Mouse (Mus musculus) limb, embryonic 14.5 days (tissue): ENCODE data around the gene Cdc40. TPM values are rescaled to one million over a fixed set of nuclear protein-coding genes. Genes with fewer than 3 reads are reported as not detected.

Experiments
- ATAC-seq: fragments of 200-750 bp; cut with Nextera tagmentation; 2 replicates; pipeline ENCODE4 v1.8.0; 2017; ENCODE audit warnings: low read depth, moderate number of reproducible peaks, moderate TSS enrichment; ENCODE audit not compliant: low FRiP score
- DNase-seq: peaks from one replicate; pipeline ENCODE4 v3.0.0-alpha.2; 2015; ENCODE audit warnings: low spot score
- H3K27ac ChIP-seq: fragments of 300-500 bp; sonication (generic); replicated peaks from 2 replicates; pipeline ENCODE4 v1.5.1; 2014; ENCODE audit warnings: low read depth, mild to moderate bottlenecking, low read length, moderate library complexity, mixed read lengths
- H3K27me3 ChIP-seq: fragments of 300-500 bp; sonication (generic); 2 replicates; pipeline ENCODE4 v1.6.1; 2014; ENCODE audit warnings: low read length, mixed read lengths; ENCODE audit not compliant: control insufficient read depth, insufficient read depth
- H3K36me3 ChIP-seq: fragments of 300-500 bp; sonication (generic); 2 replicates; pipeline ENCODE4 v1.6.1; 2014; ENCODE audit warnings: mild to moderate bottlenecking, low read length, moderate library complexity, mixed read lengths; ENCODE audit not compliant: control insufficient read depth, insufficient read depth
- H3K4me1 ChIP-seq: fragments of 300-500 bp; sonication (generic); 2 replicates; pipeline ENCODE4 v1.6.1; 2014; ENCODE audit warnings: antibody characterized with exemption, low read length, mixed read lengths; ENCODE audit not compliant: control insufficient read depth, insufficient read depth
- H3K4me2 ChIP-seq: fragments of 300-500 bp; sonication (generic); replicated peaks from 2 replicates; pipeline ENCODE4 v1.6.1; 2014; ENCODE audit warnings: low read depth, mild to moderate bottlenecking, low read length, moderate library complexity; ENCODE audit not compliant: severe bottlenecking
- H3K4me3 ChIP-seq: fragments of 300-500 bp; sonication (generic); replicated peaks from 2 replicates; pipeline ENCODE4 v1.5.1; 2014; ENCODE audit warnings: low read length
- H3K9ac ChIP-seq: fragments of 300-500 bp; sonication (generic); 2 replicates; pipeline ENCODE4 v1.6.1; 2014; ENCODE audit warnings: mild to moderate bottlenecking, low read depth, low read length, moderate library complexity; ENCODE audit not compliant: severe bottlenecking
- H3K9me3 ChIP-seq: fragments of 300-500 bp; sonication (generic); 2 replicates; pipeline ENCODE4 v1.6.1; 2016; ENCODE audit warnings: low read length; ENCODE audit not compliant: control insufficient read depth
- POLR2A ChIP-seq: fragments of 200-500 bp; IDR thresholded peaks from 2 replicates; pipeline ENCODE4 v1.8.0; 2012; ENCODE audit warnings: inconsistent platforms, mild to moderate bottlenecking, moderate library complexity, borderline replicate concordance; ENCODE audit not compliant: insufficient read depth, insufficient read length; ENCODE audit errors: extremely low read depth
- WGBS: fragments of 180-500 bp; shearing (Covaris S2); extraction: QIAGEN DNeasy Blood & Tissue Kit; methylation state at CpG from one replicate; pipeline ENCODE4 v1.1.7; 2014; 5-methylcytosine and 5-hydroxymethylcytosine counted together
- polyA plus RNA-seq, 2 experiments: library from polyadenylated mRNA; depleted of rRNA in 1 of 2; stranded (reverse) in 1 of 2; unstranded in 1 of 2; fragments of >200 nt; fragmentation: Nextera tagmentation in 1 of 2; extraction: Ambion mirVana in 1 of 2; gene quantifications; 2 replicates each; pipeline versions ENCODE4 v1.2.1 to v1.2.3; 2012 to 2014

Gene Cdc40
- polyA plus RNA-seq, 2 experiments, result 24.0 to 26.7 TPM

- no peak overlapping the region for H3K4me2 ChIP-seq
- no peak for DNase-seq
- no peaks in the 10 kb centered on the region for H3K4me1 ChIP-seq
- no peak overlapping the region for H3K4me3 ChIP-seq
- ATAC-seq, result no peak
- H3K27me3 ChIP-seq, result no peaks in the 10 kb centered on the region
- H3K9me3 ChIP-seq, result no peaks in the 10 kb centered on the region
- TF ChIP-seq POLR2A, result no peak
- H3K27ac ChIP-seq, result no peak overlapping the region
- H3K36me3 ChIP-seq, result no peaks in the 10 kb centered on the region
- no peak overlapping the region for H3K9ac ChIP-seq
- 68% methylated on average over 4 of the region's 4 CpGs for WGBS
Measured at GRCm38 (mm10) chr10:40889146-40889545, 6.0 kb upstream of the Cdc40 start.

GRCm38 (mm10) chr10:40887316-40887715 is 4.2 kb upstream of the Cdc40 start:
- Histone ChIP-seq H3K9me3 (no peaks in the 10 kb centered on the region), H3K27ac (no peak overlapping the region), H3K9ac (no peak overlapping the region), H3K36me3 (no peaks in the 10 kb centered on the region), H3K4me2 (no peak overlapping the region), H3K4me1 (no peaks in the 10 kb centered on the region), H3K27me3 (no peaks in the 10 kb centered on the region), H3K4me3 (no peak overlapping the region)
- DNase-seq, result no peak
- no peak for ATAC-seq
- 87% methylated on average over 2 of the region's 2 CpGs for WGBS
- TF ChIP-seq POLR2A, result no peak

- no peaks in the 10 kb centered on the region for H3K36me3 ChIP-seq
- DNase-seq (no peak), ATAC-seq (no peak)
- H3K4me2 ChIP-seq, result no peak overlapping the region
- no peaks in the 10 kb centered on the region for H3K9me3 ChIP-seq
- TF ChIP-seq POLR2A, result no peak
- 61% methylated on average over 7 of the region's 7 CpGs for WGBS
- no peak overlapping the region for H3K9ac ChIP-seq
- H3K4me3 ChIP-seq, result no peak overlapping the region
- H3K27me3 ChIP-seq, result no peaks in the 10 kb centered on the region
- H3K4me1 ChIP-seq, result peaks cover 3% of the 10 kb centered on the region; the same call in 1 of the 2 replicates
- H3K27ac ChIP-seq, result no peak overlapping the region
Measured at GRCm38 (mm10) chr10:40885432-40885831, 2.3 kb upstream of the Cdc40 start.

- 0% methylated on average over 33 of the region's 40 CpGs for WGBS
- Histone ChIP-seq H3K9me3 (no peaks in the 10 kb centered on the region), H3K27me3 (no peaks in the 10 kb centered on the region), H3K4me1 (peaks cover 3% of the 10 kb centered on the region; the same call in 1 of the 2 replicates), H3K4me2 (peak overlapping the region; percentile 89), H3K27ac (peak overlapping the region; percentile 92), H3K9ac (peak overlapping the region; percentile 81), H3K4me3 (peak overlapping the region; percentile 81), H3K36me3 (no peaks in the 10 kb centered on the region; the same call in 1 of the 2 replicates)
- no peak for TF ChIP-seq POLR2A
- ATAC-seq, result no peak
- DNase-seq, result peak; percentile 34
Measured at GRCm38 (mm10) chr10:40884279-40884806, 1.2 kb upstream of the Cdc40 start.

- no peaks in the 10 kb centered on the region; the same call in 1 of the 2 replicates for H3K36me3 ChIP-seq
- H3K9me3 ChIP-seq, result no peaks in the 10 kb centered on the region
- H3K4me2 ChIP-seq, result peak overlapping the region; percentile 89
- ATAC-seq (peak; percentile 88), DNase-seq (peak; percentile 77)
- WGBS, result under 1% methylated on average over 57 of the region's 87 CpGs
- 0 out of 2 replicates have a peak, but pooled peaks have one; percentile 41 for TF ChIP-seq POLR2A
- H3K27me3 ChIP-seq, result no peaks in the 10 kb centered on the region
- peak overlapping the region; percentile 81 for H3K9ac ChIP-seq
- peak overlapping the region; percentile 92 for H3K27ac ChIP-seq
- peaks cover 3% of the 10 kb centered on the region; the same call in 1 of the 2 replicates for H3K4me1 ChIP-seq
- peak overlapping the region; percentile 81 for H3K4me3 ChIP-seq
Measured at GRCm38 (mm10) chr10:40883644-40884278, 650 bp upstream of the Cdc40 start.
